In the genomic region with DNA sequence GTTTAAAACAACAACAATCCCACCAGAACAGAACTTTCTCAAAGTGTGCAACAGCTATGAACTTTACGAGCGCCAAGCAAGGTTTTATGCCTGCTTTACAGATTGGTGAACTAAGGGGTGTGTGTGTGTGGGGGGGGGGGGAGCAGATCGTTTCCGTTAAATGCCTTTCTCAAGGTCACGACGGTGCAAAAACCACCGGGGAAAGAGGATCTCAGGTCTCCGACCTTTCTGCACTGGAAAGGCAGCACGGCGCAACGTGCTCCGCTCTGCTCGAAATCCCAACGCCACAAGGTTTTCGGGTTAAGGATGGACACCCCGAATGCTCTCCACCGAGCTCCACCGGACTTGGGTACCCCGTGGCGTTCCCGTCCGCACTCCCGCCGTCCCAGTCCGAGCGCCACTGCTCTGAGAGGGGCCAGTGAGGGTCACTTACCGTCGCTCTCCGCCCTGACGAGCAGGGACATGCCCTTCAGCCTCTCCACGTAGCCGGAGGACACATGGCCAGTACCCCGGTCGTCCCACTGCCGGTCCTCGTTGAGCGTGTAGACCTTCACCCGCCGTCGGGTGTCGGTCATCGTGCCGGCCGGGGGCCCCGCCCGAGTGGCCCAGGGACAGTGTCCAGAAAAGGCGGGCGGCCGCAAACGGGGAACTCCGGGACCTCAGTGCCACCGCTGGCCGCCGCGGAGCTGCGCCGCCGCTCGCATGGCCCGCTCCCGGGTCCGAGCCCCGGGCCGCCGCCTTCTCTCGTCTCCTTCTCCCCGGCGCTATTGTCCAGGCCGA, we compare ENCODE assay signal across 8 mouse cellular contexts. TPM values are rescaled to one million over a fixed set of nuclear protein-coding genes. Genes with fewer than 3 reads are reported as not detected.
DNase-seq lines count a peak whose midpoint lies in the region; ATAC-seq and TF ChIP-seq lines count a peak whose summit lies in the region.

No protein-coding gene starts in this region.

- ATAC-seq in Patski = peak; percentile 1
- ATAC-seq in hindbrain, postnatal 0 days = peak; percentile 8
- peak; percentile 14 for ATAC-seq in midbrain, embryonic 15.5 days (replicated peaks)
- peak; percentile 11; the same call in 1 of the 2 replicates for ATAC-seq in stomach, postnatal 0 days (ENCODE audit: low FRiP score, low TSS enrichment)

- DNase-seq in 416B (ENCODE audit: low read depth) = peak; percentile 54
- DNase-seq in Patski (ENCODE audit: low read depth, low spot score) = no peak
- DNase-seq in gastrocnemius, postnatal 14 days = peak; percentile 54
- DNase-seq in hindbrain, postnatal 0 days (ENCODE audit: low spot score) = peak; percentile 13
- no peak for DNase-seq in liver, adult 2 months (ENCODE audit: extremely low read depth, low read depth, low spot score)
- DNase-seq in stomach, postnatal 0 days (ENCODE audit: low spot score) = peak; percentile 49

- H3K79me2 ChIP-seq in liver, adult 2 months (ENCODE audit: control insufficient read depth, insufficient read depth, low read length) = peaks cover 29% of the 10 kb centered on the region

- CTCF ChIA-PET in Patski (lab: Charles Lee) = interaction anchor here (1.8 kb wide), 1 partner anchor 15 kb away, joined by 4 read pairs; no protein-coding TSS in a partner anchor

- TF ChIP-seq POLR2A in cortical plate, adult 2 months (IDR thresholded peaks at IDR 0.05; ENCODE audit: extremely low read depth, insufficient read depth, low read length) = no peak
- no peak for TF ChIP-seq POLR2A in liver, adult 2 months (IDR thresholded peaks at IDR 0.05; ENCODE audit: extremely low read depth, insufficient read depth, low read length)

- no peaks in the 10 kb centered on the region for H3K9me3 ChIP-seq in hindbrain, postnatal 0 days (ENCODE audit: low read length)
- H3K9me3 ChIP-seq in midbrain, embryonic 15.5 days = no peaks in the 10 kb centered on the region
- H3K9me3 ChIP-seq in stomach, postnatal 0 days (ENCODE audit: control insufficient read depth, low read length) = no peaks in the 10 kb centered on the region

- no peak for TF ChIP-seq EP300 in stomach, postnatal 0 days (optimal IDR thresholded peaks at IDR 0.05)

- H3K4me3 ChIP-seq in cortical plate, adult 2 months (ENCODE audit: insufficient read depth, low read length) = peak overlapping the region; percentile 84
- peak overlapping the region; percentile 94 for H3K4me3 ChIP-seq in hindbrain, postnatal 0 days (ENCODE audit: low read length)
- H3K4me3 ChIP-seq in liver, adult 2 months (ENCODE audit: insufficient read depth, low read depth, low read length) = peak overlapping the region; percentile 99
- peak overlapping the region; percentile 77 for H3K4me3 ChIP-seq in midbrain, embryonic 15.5 days
- peak overlapping the region; percentile 99 for H3K4me3 ChIP-seq in stomach, postnatal 0 days (ENCODE audit: low read depth, low read length)

- POLR2A ChIA-PET in Patski (lab: Charles Lee) = no interaction called here

- TF ChIP-seq CTCF in Patski (IDR thresholded peaks at IDR 0.05) = no peak
- TF ChIP-seq CTCF in cortical plate, adult 2 months (IDR thresholded peaks at IDR 0.05; ENCODE audit: extremely low read depth, insufficient read depth, low read length) = no peak
- no peak for TF ChIP-seq CTCF in hindbrain, postnatal 0 days (IDR thresholded peaks at IDR 0.05; ENCODE audit: low read depth)
- TF ChIP-seq CTCF in liver, adult 2 months (IDR thresholded peaks at IDR 0.05; ENCODE audit: low read depth, low read length) = no peak
- TF ChIP-seq CTCF in stomach, postnatal 0 days (IDR thresholded peaks at IDR 0.05; ENCODE audit: low read depth) = no peak

- H3K36me3 ChIP-seq in hindbrain, postnatal 0 days (ENCODE audit: insufficient read depth, low read length) = no peaks in the 10 kb centered on the region
- H3K36me3 ChIP-seq in liver, adult 2 months (ENCODE audit: control insufficient read depth, insufficient read depth, low read length) = peaks cover 4% of the 10 kb centered on the region
- no peaks in the 10 kb centered on the region for H3K36me3 ChIP-seq in midbrain, embryonic 15.5 days (replicated peaks)
- no peaks in the 10 kb centered on the region for H3K36me3 ChIP-seq in stomach, postnatal 0 days (ENCODE audit: control insufficient read depth, insufficient read depth, low read length)

- intact Hi-C loops in gastrocnemius, postnatal 14 days (cut with DNase I; ENCODE audit: low total_unique reads) = no loop called here

- H3K9ac ChIP-seq in hindbrain, postnatal 0 days (replicated peaks; ENCODE audit: low read length) = peak overlapping the region; percentile 95
- H3K9ac ChIP-seq in liver, adult 2 months (ENCODE audit: low read depth, low read length) = peak overlapping the region; percentile 99
- peak overlapping the region; percentile 86 for H3K9ac ChIP-seq in midbrain, embryonic 15.5 days
- H3K9ac ChIP-seq in stomach, postnatal 0 days (ENCODE audit: low read length) = peak overlapping the region; percentile 99

- peaks cover 5% of the 10 kb centered on the region; the same call in 1 of the 2 replicates for H3K4me1 ChIP-seq in cortical plate, adult 2 months (ENCODE audit: control insufficient read depth, insufficient read depth, low read length)
- H3K4me1 ChIP-seq in hindbrain, postnatal 0 days (ENCODE audit: insufficient read depth, low read length) = peaks cover 6% of the 10 kb centered on the region; the same call in 1 of the 2 replicates
- peaks cover 16% of the 10 kb centered on the region for H3K4me1 ChIP-seq in liver, adult 2 months (ENCODE audit: control insufficient read depth, insufficient read depth, low read length)
- peaks cover 33% of the 10 kb centered on the region for H3K4me1 ChIP-seq in midbrain, embryonic 15.5 days
- no peaks in the 10 kb centered on the region for H3K4me1 ChIP-seq in stomach, postnatal 0 days (replicated peaks; ENCODE audit: control insufficient read depth, insufficient read depth)

- WGBS in hindbrain, postnatal 0 days = under 1% methylated on average over 52 of the region's 69 CpGs
- WGBS in liver, adult 2 months = under 1% methylated on average over 69 of the region's 69 CpGs
- under 1% methylated on average over 67 of the region's 69 CpGs for WGBS in midbrain, embryonic 15.5 days
- under 1% methylated on average over 66 of the region's 69 CpGs for WGBS in stomach, postnatal 0 days

- H3K4me2 ChIP-seq in hindbrain, postnatal 0 days (ENCODE audit: low read depth, low read length) = peak overlapping the region; percentile 76
- H3K4me2 ChIP-seq in midbrain, embryonic 15.5 days = peak overlapping the region; percentile 87
- H3K4me2 ChIP-seq in stomach, postnatal 0 days (replicated peaks; ENCODE audit: low read depth) = peak overlapping the region; percentile 82

- in situ Hi-C loops in Patski (cut with MboI; ENCODE audit: low pct_unique_long_range_greater_than_20kb) = no loop called here

- H3K27ac ChIP-seq in cortical plate, adult 2 months (ENCODE audit: insufficient read depth, low read length) = peak overlapping the region; percentile 99
- peak overlapping the region; percentile 99 for H3K27ac ChIP-seq in hindbrain, postnatal 0 days
- peak overlapping the region; percentile 96 for H3K27ac ChIP-seq in liver, adult 2 months (replicated peaks; ENCODE audit: insufficient read depth, low read depth, low read length)
- H3K27ac ChIP-seq in midbrain, embryonic 15.5 days = peak overlapping the region; percentile 100
- H3K27ac ChIP-seq in stomach, postnatal 0 days (replicated peaks) = peak overlapping the region; percentile 99

- no peaks in the 10 kb centered on the region for H3K27me3 ChIP-seq in Patski
- no peaks in the 10 kb centered on the region for H3K27me3 ChIP-seq in hindbrain, postnatal 0 days (ENCODE audit: insufficient read depth, low read length)
- no peaks in the 10 kb centered on the region for H3K27me3 ChIP-seq in liver, adult 2 months (ENCODE audit: control insufficient read depth, insufficient read depth, low read length)
- H3K27me3 ChIP-seq in midbrain, embryonic 15.5 days (replicated peaks) = no peaks in the 10 kb centered on the region
- H3K27me3 ChIP-seq in stomach, postnatal 0 days (ENCODE audit: control insufficient read depth, insufficient read depth, low read length) = no peaks in the 10 kb centered on the region

RNA-seq across cellular contexts. Expression of gene Ppp4r3a, which starts 1.0 kb away (rescaled TPM):
- 54.0 TPM for polyA plus RNA-seq in Patski (2021)
- 28.6 and 32.3 TPM in 2 replicates for polyA plus RNA-seq in cortical plate, adult 2 months (2012; rRNA removed)
- total RNA-seq in gastrocnemius, postnatal 14 days (2021) = 10 to 100 TPM; 15.8 to 21.3 TPM
- 28.9 and 30.4 TPM in 2 replicates for total RNA-seq in hindbrain, postnatal 0 days (2014; rRNA removed)
- polyA plus RNA-seq in hindbrain, postnatal 0 days (2015; fragmentation: Nextera tagmentation; extraction: Ambion mirVana) = 15.8 and 16.3 TPM in 2 replicates
- 40.7 and 41.9 TPM in 2 replicates for total RNA-seq in liver, adult 2 months (2014; rRNA removed)
- 11.6 and 12.2 TPM in 2 replicates for polyA plus RNA-seq in liver, adult 2 months (2012; rRNA removed)
- 28.0 and 28.8 TPM in 2 replicates for polyA plus RNA-seq in midbrain, embryonic 15.5 days (2015; fragmentation: Nextera tagmentation; extraction: Ambion mirVana)
- polyA plus RNA-seq in stomach, postnatal 0 days (2015; fragmentation: Nextera tagmentation; extraction: Ambion mirVana) = 14.3 and 16.8 TPM in 2 replicates

RNA-seq across cellular contexts. Expression of gene Ccdc88c, which starts 53.6 kb away (rescaled TPM):
- polyA plus RNA-seq in Patski (2021) = 9.8 TPM
- 19.1 and 20.9 TPM in 2 replicates for polyA plus RNA-seq in cortical plate, adult 2 months (2012; rRNA removed)
- 10 to 100 TPM; 29.2 to 37.2 TPM for total RNA-seq in gastrocnemius, postnatal 14 days (2021)
- total RNA-seq in hindbrain, postnatal 0 days (2014; rRNA removed) = 17.7 and 23.3 TPM in 2 replicates
- 11.2 and 13.0 TPM in 2 replicates for polyA plus RNA-seq in hindbrain, postnatal 0 days (2015; fragmentation: Nextera tagmentation; extraction: Ambion mirVana)
- 1.3 and 1.7 TPM in 2 replicates for total RNA-seq in liver, adult 2 months (2014; rRNA removed)
- 0.58 and 1.1 TPM in 2 replicates for polyA plus RNA-seq in liver, adult 2 months (2012; rRNA removed)
- polyA plus RNA-seq in midbrain, embryonic 15.5 days (2015; fragmentation: Nextera tagmentation; extraction: Ambion mirVana) = 14.6 and 15.8 TPM in 2 replicates
- 5.7 and 6.0 TPM in 2 replicates for polyA plus RNA-seq in stomach, postnatal 0 days (2015; fragmentation: Nextera tagmentation; extraction: Ambion mirVana)

Comparison
In these comparisons a context has a peak if more than half of its experiments do, and no peak if none do; other contexts are left out.
1. DNase-seq: peak in 416B (single experiment), gastrocnemius, postnatal 14 days (single experiment), hindbrain, postnatal 0 days (single experiment) and stomach, postnatal 0 days (single experiment); none in Patski (single experiment) and liver, adult 2 months (single experiment).
2. Peak in every context shown above with its lines, with median percentiles within 50 percentile points of each other: ATAC-seq, H3K27ac ChIP-seq, H3K4me3 ChIP-seq, H3K4me2 ChIP-seq and H3K9ac ChIP-seq.